Mouse (Mus musculus): ENCODE data around the gene Lrrc9.

The Lrrc9 gene

GRCm38 (mm10) chr12:72554347-72554746, 112.7 kb downstream of the Lrrc9 start:
- no peak for ATAC-seq (ENCODE audit: insufficient number of reproducible peaks, low FRiP score, low TSS enrichment)

- ATAC-seq (ENCODE audit: insufficient number of reproducible peaks, low FRiP score, low TSS enrichment), result no peak
These were observed 122.7 kb downstream of the Lrrc9 start for GRCm38 (mm10) chr12:72564281-72564795.
